Mouse (Mus musculus) liver, embryonic 16.5 days (tissue): ENCODE measurements at regions not wholly inside any gene's neighbourhood (a gene's known extent, or its start where the extent isn't known, plus 50 kb on each side); places are given as distances from the start of the nearest gene placed in this dataset.
"Not testable (repeated sequence)": the region's sequence is repeated elsewhere in the genome, so short reads cannot be mapped to it uniquely, and the experiment has no call there.

Experiments used
- ATAC-seq: fragments of 200-750 bp; cut with Nextera tagmentation; 2 replicates; pipeline ENCODE4 v1.8.0; 2017; ENCODE audit warnings: low read depth, mild to moderate bottlenecking, moderate number of reproducible peaks, moderate library complexity
- H3K27ac ChIP-seq: fragments of 300-500 bp; sonication (generic); 2 replicates; pipeline ENCODE4 v1.5.1; 2014; ENCODE audit warnings: mild to moderate bottlenecking, low read length
- H3K27me3 ChIP-seq: fragments of 300-500 bp; sonication (generic); 2 replicates; pipeline ENCODE4 v1.6.1; 2014; ENCODE audit warnings: low read depth, low read length, mixed read lengths; ENCODE audit not compliant: control insufficient read depth, insufficient read depth
- H3K36me3 ChIP-seq: fragments of 300-500 bp; sonication (generic); 2 replicates; pipeline ENCODE4 v1.6.1; 2014; ENCODE audit warnings: mild to moderate bottlenecking; ENCODE audit not compliant: control insufficient read depth, insufficient read depth
- H3K4me1 ChIP-seq: fragments of 300-500 bp; sonication (generic); 2 replicates; pipeline ENCODE4 v1.6.1; 2014; ENCODE audit warnings: low read depth, low read length, mixed read lengths; ENCODE audit not compliant: control insufficient read depth
- H3K4me2 ChIP-seq: fragments of 300-500 bp; sonication (generic); 2 replicates; pipeline ENCODE4 v1.6.1; 2014; ENCODE audit warnings: low read depth, low read length, mixed read lengths
- H3K4me3 ChIP-seq: fragments of 300-500 bp; sonication (generic); 2 replicates; pipeline ENCODE4 v1.5.1; 2014; ENCODE audit warnings: low read depth, mild to moderate bottlenecking, low read length
- H3K9ac ChIP-seq: fragments of 300-500 bp; sonication (generic); 2 replicates; pipeline ENCODE4 v1.6.1; 2014; ENCODE audit warnings: low read depth, low read length
- H3K9me3 ChIP-seq: fragments of 300-500 bp; sonication (generic); replicated peaks from 2 replicates; pipeline ENCODE4 v1.6.1; 2016; ENCODE audit warnings: low read length; ENCODE audit not compliant: control insufficient read depth
- WGBS: fragments of 180-500 bp; shearing (Covaris S2); extraction: QIAGEN DNeasy Blood & Tissue Kit; methylation state at CpG from one replicate; pipeline ENCODE4 v1.1.7; 2014; ENCODE audit not compliant: insufficient replicate concordance; 5-methylcytosine and 5-hydroxymethylcytosine counted together

DNA sequence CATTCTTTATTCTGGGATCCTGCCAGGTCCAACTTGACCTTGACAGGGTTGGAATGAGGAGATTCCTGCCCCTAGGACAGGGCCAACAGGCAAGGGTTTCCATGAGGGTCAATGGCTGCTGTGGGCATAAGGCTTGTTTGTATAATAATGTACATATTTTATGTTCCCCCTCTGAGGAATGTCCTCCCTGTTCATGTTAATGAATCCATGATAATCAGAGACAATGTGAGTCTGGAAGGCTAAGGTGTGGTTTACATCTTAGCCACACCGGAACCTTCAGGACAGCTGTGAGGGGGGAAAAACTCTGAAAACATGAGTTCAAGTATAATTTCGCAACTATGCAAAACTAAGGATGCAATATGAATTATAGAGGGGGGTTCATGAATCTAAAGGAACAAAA, 172.8 kb downstream of the Iqub start:
- no peaks in the 10 kb centered on the region for H3K4me1 ChIP-seq
- no peak overlapping the region for H3K9ac ChIP-seq
- H3K4me3 ChIP-seq: no peak overlapping the region
- H3K4me2 ChIP-seq: no peak overlapping the region
- ATAC-seq: no peak
- H3K27ac ChIP-seq: no peak overlapping the region
- no peaks in the 10 kb centered on the region for H3K9me3 ChIP-seq
- H3K36me3 ChIP-seq: no peaks in the 10 kb centered on the region
- no peaks in the 10 kb centered on the region for H3K27me3 ChIP-seq
- 67% methylated on average over 2 of the region's 2 CpGs for WGBS

DNA sequence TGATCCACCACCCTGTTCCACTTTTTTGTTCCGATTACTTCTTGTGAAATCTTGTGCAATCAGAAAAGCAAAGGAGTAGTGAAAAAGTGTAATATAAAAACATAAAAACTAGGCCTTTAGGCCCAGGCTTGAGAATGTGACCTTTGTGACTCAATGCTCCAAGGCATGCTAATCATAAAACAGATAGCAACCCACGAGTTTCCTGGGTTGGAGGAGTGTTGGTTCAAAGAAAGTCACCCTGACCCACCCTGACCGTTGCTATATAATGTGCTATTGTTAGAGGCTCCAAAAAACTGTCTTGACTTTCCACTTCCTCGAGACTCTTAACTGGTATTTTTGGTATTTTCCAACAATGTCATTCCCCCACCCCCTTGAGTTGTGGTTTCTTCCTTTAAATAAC, 172.2 kb upstream of the Slc13a1 start:
- H3K9me3 ChIP-seq, H3K9ac ChIP-seq, H3K27me3 ChIP-seq, H3K4me2 ChIP-seq, ATAC-seq, H3K27ac ChIP-seq, H3K4me1 ChIP-seq, H3K36me3 ChIP-seq, H3K4me3 ChIP-seq: not testable (repeated sequence)
- 42% methylated on average over 4 of the region's 4 CpGs for WGBS

DNA sequence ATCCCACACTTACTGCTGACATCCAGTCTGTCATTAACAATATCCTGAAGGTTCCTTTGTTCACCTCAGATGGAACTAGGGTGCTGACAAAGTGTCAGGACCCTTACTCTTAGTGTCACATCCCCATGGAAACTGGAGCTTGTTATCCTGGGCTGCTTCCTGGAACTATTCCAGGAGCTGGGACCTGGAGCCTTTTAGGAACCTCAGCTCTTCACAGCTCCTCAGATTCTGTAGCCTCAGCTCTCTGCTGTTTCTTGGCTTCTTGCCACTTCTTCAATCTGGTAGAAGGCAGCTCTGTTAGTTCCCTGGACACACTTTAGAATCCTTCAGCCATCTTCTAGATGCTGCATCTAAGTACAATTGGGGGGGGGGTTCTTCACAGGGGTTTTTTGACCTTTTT, 157.3 kb upstream of the Slc13a1 start:
- Histone ChIP-seq H3K9me3 (no peaks in the 10 kb centered on the region), H3K4me2 (no peak overlapping the region), H3K4me3 (no peak overlapping the region), H3K36me3 (no peaks in the 10 kb centered on the region), H3K9ac (no peak overlapping the region), H3K27me3 (no peaks in the 10 kb centered on the region), H3K27ac (no peak overlapping the region), H3K4me1 (no peaks in the 10 kb centered on the region)
- ATAC-seq: no peak

DNA sequence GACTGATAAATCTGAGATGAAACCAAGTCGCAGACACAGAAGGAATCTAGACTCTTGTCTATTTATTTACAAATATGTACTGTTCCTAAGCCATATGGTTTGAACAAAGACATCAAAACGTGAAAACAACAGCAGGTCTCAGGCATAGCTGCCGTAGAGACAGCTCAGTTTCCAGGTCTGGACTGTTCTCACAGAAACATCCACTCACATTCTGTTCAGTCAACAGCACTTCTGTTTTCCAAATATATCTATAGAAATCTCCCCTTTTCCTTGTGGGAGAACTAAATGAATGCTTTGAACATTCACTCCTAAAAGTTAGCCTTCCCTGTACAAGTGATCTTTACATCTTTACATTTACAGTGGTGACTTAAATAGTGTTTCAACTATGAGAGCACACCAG, 156.8 kb upstream of the Slc13a1 start:
- Histone ChIP-seq H3K4me3 (no peak overlapping the region), H3K4me1 (no peaks in the 10 kb centered on the region), H3K4me2 (no peak overlapping the region), H3K9ac (no peak overlapping the region), H3K27ac (no peak overlapping the region), H3K27me3 (no peaks in the 10 kb centered on the region), H3K9me3 (no peaks in the 10 kb centered on the region), H3K36me3 (no peaks in the 10 kb centered on the region)
- no peak for ATAC-seq
- WGBS: 50% methylated on average over 3 of the region's 3 CpGs

DNA sequence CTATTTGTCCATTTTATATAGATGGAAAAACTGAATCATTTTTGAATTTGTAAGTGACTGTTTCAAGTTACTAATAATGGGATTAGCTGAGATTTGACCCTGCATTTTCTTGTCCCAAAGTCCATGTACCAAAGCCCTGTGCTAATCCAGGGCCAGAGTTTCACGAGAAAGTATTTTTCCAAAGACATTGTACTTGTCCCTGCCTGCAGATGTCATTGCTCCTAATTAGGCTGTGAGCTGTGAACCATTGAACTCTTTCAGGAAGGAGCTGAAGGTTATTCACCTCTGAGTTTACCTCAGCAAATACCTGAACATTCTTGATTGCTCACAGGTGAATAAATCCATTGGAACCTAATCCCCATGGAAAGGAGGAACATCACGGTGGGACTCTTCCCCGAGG, 154.5 kb upstream of the Slc13a1 start:
- H3K27me3 ChIP-seq: no peaks in the 10 kb centered on the region
- H3K9ac ChIP-seq: no peak overlapping the region
- no peak overlapping the region for H3K4me3 ChIP-seq
- no peak overlapping the region for H3K27ac ChIP-seq
- no peaks in the 10 kb centered on the region for H3K36me3 ChIP-seq
- 74% methylated on average over 3 of the region's 3 CpGs for WGBS
- H3K9me3 ChIP-seq: no peaks in the 10 kb centered on the region
- no peaks in the 10 kb centered on the region for H3K4me1 ChIP-seq
- no peak overlapping the region for H3K4me2 ChIP-seq
- no peak for ATAC-seq

DNA sequence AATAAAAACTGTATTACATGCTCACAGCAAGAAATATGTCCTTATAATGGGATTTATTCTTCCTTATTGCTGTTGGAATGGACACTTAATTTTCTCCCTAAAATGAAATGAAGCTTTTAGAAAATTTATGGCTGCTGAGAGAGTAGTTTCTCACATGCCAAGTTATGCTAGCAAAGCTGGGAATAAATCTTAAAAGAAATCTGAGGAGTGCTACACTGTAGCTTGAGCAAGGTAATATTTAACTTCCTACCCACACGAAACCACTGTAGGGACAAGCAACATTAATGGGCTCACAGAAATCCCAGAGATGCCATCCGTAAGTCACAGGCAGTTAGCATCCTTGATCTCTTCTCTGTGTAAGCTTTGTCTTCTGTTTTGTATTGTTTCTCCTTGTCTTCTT, 151.0 kb upstream of the Slc13a1 start:
- Histone ChIP-seq H3K27me3 (no peaks in the 10 kb centered on the region), H3K4me3 (no peak overlapping the region), H3K9me3 (no peaks in the 10 kb centered on the region), H3K27ac (no peak overlapping the region), H3K4me1 (no peaks in the 10 kb centered on the region), H3K9ac (no peak overlapping the region), H3K4me2 (no peak overlapping the region), H3K36me3 (no peaks in the 10 kb centered on the region)
- ATAC-seq: no peak
- 60% methylated on average over 2 of the region's 2 CpGs for WGBS

DNA sequence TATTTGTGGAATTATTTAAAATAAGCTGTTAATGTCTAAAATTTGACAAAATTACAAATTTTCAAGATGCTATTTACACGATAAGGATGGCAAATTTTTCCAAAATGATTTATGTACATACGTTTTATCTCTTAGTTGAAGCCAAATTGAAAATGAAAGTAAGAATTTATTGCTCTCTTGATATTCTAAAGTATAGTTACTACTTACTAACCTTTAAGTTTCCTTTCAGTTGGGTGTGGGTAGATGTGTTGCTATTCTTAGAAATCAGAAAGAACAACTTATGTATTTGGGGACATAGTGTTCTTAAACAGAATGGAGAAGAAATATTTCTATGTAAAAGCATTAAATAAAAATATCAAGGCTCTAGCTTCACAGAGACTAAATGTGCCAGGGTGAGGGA, 142.8 kb upstream of the Slc13a1 start:
- Histone ChIP-seq H3K4me3 (no peak overlapping the region), H3K9me3 (no peaks in the 10 kb centered on the region), H3K4me2 (no peak overlapping the region), H3K27ac (no peak overlapping the region), H3K27me3 (no peaks in the 10 kb centered on the region), H3K36me3 (no peaks in the 10 kb centered on the region), H3K9ac (no peak overlapping the region), H3K4me1 (no peaks in the 10 kb centered on the region)
- 57% methylated on average over 2 of the region's 2 CpGs for WGBS
- no peak for ATAC-seq

DNA sequence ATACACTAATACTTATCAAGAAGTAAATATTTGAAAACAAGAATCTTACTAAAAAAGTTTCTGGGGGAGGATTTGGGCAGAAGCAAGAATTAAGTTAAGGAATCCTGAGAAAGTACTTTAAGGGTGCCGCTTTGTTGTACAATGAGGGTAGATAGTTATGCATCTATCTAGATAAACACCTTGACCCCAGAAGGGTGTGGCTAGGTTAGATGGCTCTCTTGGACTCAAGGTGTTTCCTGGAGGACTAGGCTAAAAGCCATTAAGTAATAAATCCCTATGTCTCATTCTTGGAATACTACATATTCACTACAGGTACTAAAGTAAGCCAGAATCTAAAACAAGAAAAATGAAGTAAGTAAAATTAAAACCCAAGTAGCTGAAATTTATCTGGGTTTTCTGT, 141.9 kb upstream of the Slc13a1 start:
- ATAC-seq: no peak
- 71% methylated on average over 1 of the region's 1 CpGs for WGBS

DNA sequence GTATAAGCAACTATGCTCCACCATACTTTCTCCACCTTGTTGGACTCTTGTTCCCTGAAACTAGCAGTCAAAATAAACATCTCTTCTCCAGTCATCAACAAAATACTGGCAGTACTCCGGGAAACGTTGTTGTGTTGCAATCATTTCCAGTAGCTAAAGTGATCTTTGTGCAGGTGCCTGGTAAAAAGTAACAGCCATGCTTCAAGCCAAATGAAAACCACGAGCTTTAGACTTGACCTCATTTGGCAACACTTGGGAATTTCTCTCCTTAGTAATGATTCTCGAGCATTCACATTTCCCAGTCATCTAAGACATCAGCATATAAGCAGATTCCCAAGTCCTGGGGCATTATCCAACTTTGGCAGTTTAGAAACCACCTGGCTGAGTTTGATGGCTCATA, 133.8 kb upstream of the Slc13a1 start:
- H3K27ac ChIP-seq: no peak overlapping the region
- 40% methylated on average over 4 of the region's 4 CpGs for WGBS
- ATAC-seq: no peak

More for the DNA sequence above, 141.9 kb upstream of the Slc13a1 start:
- no peaks in the 10 kb centered on the region for H3K9me3 ChIP-seq
- H3K4me1 ChIP-seq: no peaks in the 10 kb centered on the region
- H3K27me3 ChIP-seq: no peaks in the 10 kb centered on the region
- H3K9ac ChIP-seq: no peak overlapping the region
- no peak overlapping the region for H3K4me2 ChIP-seq
- H3K4me3 ChIP-seq: no peak overlapping the region
- H3K36me3 ChIP-seq: no peaks in the 10 kb centered on the region
- H3K27ac ChIP-seq: no peak overlapping the region

DNA sequence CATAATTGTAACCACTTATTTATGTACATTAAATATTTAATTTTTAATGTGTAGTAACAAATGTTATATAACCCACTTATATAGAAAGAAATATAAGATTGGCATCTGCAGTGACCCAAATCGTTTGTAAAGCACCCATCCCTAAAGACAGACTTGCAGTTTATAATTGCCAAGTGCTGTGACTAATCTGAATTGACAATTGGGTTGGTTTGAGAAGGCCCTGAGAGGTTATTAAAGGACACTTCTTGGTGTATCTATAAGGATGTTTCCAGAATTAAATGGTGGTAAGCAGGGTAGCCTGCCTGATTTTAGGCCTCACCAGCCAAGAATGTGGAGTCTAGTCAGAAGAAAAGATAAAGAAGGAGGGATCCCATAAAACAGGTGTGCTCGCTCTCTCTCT, 133.3 kb upstream of the Slc13a1 start:
- ATAC-seq: no peak
- Histone ChIP-seq H3K9me3 (no peaks in the 10 kb centered on the region), H3K36me3 (no peaks in the 10 kb centered on the region), H3K4me1 (no peaks in the 10 kb centered on the region), H3K4me2 (no peak overlapping the region), H3K4me3 (no peak overlapping the region), H3K27ac (no peak overlapping the region), H3K9ac (no peak overlapping the region), H3K27me3 (no peaks in the 10 kb centered on the region)
- 52% methylated on average over 2 of the region's 2 CpGs for WGBS

More for the DNA sequence above, 133.8 kb upstream of the Slc13a1 start:
- H3K9ac ChIP-seq: no peak overlapping the region
- H3K4me3 ChIP-seq: no peak overlapping the region
- no peaks in the 10 kb centered on the region for H3K36me3 ChIP-seq
- H3K4me2 ChIP-seq: no peak overlapping the region
- H3K27me3 ChIP-seq: no peaks in the 10 kb centered on the region
- H3K4me1 ChIP-seq: no peaks in the 10 kb centered on the region
- no peaks in the 10 kb centered on the region for H3K9me3 ChIP-seq
